Mouse (Mus musculus) embryonic fibroblast, embryonic 13.5 days (primary cell): ENCODE measurements around the gene Fam76b.

Experiments used
- CTCF ChIP-seq: IDR thresholded peaks from 2 replicates; pipeline ENCODE4 v1.5.1; 2011; ENCODE audit warnings: mild to moderate bottlenecking, control low read depth, low read length, moderate library complexity, borderline replicate concordance; ENCODE audit not compliant: insufficient read depth
- POLR2A ChIP-seq: IDR thresholded peaks from 2 replicates; pipeline ENCODE4 v1.6.1; 2011; ENCODE audit warnings: low read depth, mild to moderate bottlenecking, control low read depth, low read length, moderate library complexity

DNA sequence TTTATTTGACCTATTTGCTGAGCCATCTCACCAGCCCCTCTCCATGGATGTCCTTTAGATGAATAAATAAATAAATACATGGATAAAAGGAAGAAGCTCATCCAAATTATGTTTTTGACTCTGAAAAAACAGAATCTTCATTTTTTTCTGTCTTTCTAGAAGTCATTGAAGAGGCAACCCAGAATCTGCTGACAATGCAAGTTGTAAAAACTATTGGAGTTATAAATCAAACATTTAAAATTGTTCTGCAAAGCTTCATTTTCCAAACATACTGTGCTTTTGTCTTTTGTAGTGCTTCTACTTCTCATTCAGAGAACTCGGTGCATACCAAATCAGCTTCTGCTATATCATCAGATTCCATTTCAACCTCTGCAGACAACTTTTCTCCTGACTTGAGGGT is 45.5 kb upstream of the Fam76b start:
- TF ChIP-seq CTCF = no peak
- no peak for TF ChIP-seq POLR2A
